Mouse (Mus musculus): ENCODE data around the gene Ampd3. TPM values are rescaled to one million over a fixed set of nuclear protein-coding genes. Genes with fewer than 3 reads are reported as not detected.

The Ampd3 gene
- polyA plus RNA-seq, 1 experiment from 2014 or later = 13.9 TPM

DNA sequence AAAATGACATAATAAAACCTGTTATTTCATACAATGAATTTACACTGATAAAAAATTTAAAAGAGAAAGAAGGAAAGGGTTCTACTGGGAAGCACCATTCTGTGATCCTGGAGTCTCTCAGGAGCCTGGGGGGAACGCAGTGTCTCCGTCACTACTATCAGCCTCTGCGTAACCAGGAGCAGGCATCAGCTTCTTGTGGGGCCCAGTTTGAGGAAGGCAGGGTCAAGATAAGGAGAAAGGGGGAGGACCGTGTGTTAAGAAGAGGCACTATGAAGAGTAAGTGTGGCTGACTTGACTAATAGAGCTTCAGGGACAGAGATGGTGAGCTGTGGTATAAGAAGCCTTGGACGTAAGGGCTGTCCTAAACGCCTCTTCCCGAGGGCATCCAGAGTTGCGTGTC lies 6.7 kb downstream of the Ampd3 start:
- WGBS = 92% methylated on average over 8 of the region's 8 CpGs
- no peak overlapping the region for H3K27ac ChIP-seq (ENCODE audit: low read length)

GRCm38 (mm10) chr7:110777146-110778001 lies 9.4 kb downstream of the Ampd3 start:
- H3K4me3 ChIP-seq (ENCODE audit: low read depth, low read length) = no peak overlapping the region
- no peak overlapping the region for H3K4me2 ChIP-seq (ENCODE audit: low read length)
- no peaks in the 10 kb centered on the region for H3K9me3 ChIP-seq (replicated peaks; ENCODE audit: control insufficient read depth, low read length, poor library complexity, severe bottlenecking)
- H3K27ac ChIP-seq (ENCODE audit: low read length) = no peak overlapping the region
- 77% methylated on average over 18 of the region's 18 CpGs for WGBS
- 0 out of 2 replicates have a peak, but pooled peaks cover 3% of the 10 kb centered on the region for H3K36me3 ChIP-seq (ENCODE audit: control insufficient read depth, insufficient read depth, low read length)
- H3K27me3 ChIP-seq (ENCODE audit: control insufficient read depth, insufficient read depth, low read depth, low read length) = no peaks in the 10 kb centered on the region
- H3K4me1 ChIP-seq (ENCODE audit: control insufficient read depth, insufficient read depth, low read length) = peaks cover 15% of the 10 kb centered on the region
- no peak overlapping the region for H3K9ac ChIP-seq (ENCODE audit: low read depth, low read length)
- ATAC-seq = no peak

More for the DNA sequence above, 6.7 kb downstream of the Ampd3 start:
- ATAC-seq = no peak
- Histone ChIP-seq H3K27me3 (ENCODE audit: control insufficient read depth, insufficient read depth, low read depth, low read length) (no peaks in the 10 kb centered on the region), H3K4me3 (ENCODE audit: low read depth, low read length) (no peak overlapping the region), H3K36me3 (ENCODE audit: control insufficient read depth, insufficient read depth, low read length) (0 out of 2 replicates have a peak, but pooled peaks cover 3% of the 10 kb centered on the region), H3K4me2 (ENCODE audit: low read length) (no peak overlapping the region), H3K9me3 (replicated peaks; ENCODE audit: control insufficient read depth, low read length, poor library complexity, severe bottlenecking) (no peaks in the 10 kb centered on the region), H3K9ac (ENCODE audit: low read depth, low read length) (no peak overlapping the region), H3K4me1 (ENCODE audit: control insufficient read depth, insufficient read depth, low read length) (peaks cover 13% of the 10 kb centered on the region)

- Histone ChIP-seq H3K27ac (ENCODE audit: low read length) (peak overlapping the region; percentile 53), H3K27me3 (ENCODE audit: control insufficient read depth, insufficient read depth, low read depth, low read length) (no peaks in the 10 kb centered on the region), H3K9ac (ENCODE audit: low read depth, low read length) (no peak overlapping the region), H3K4me2 (ENCODE audit: low read length) (no peak overlapping the region), H3K36me3 (ENCODE audit: control insufficient read depth, insufficient read depth, low read length) (0 out of 2 replicates have a peak, but pooled peaks cover 3% of the 10 kb centered on the region), H3K9me3 (replicated peaks; ENCODE audit: control insufficient read depth, low read length, poor library complexity, severe bottlenecking) (no peaks in the 10 kb centered on the region), H3K4me1 (ENCODE audit: control insufficient read depth, insufficient read depth, low read length) (peaks cover 5% of the 10 kb centered on the region; the same call in 1 of the 2 replicates), H3K4me3 (ENCODE audit: low read depth, low read length) (no peak overlapping the region)
- 96% methylated on average over 7 of the region's 7 CpGs for WGBS
- no peak for ATAC-seq
Observed at GRCm38 (mm10) chr7:110778933-110779332, 10.9 kb downstream of the Ampd3 start.

GRCm38 (mm10) chr7:110779605-110780111 lies 11.7 kb downstream of the Ampd3 start:
- H3K4me1 ChIP-seq (ENCODE audit: control insufficient read depth, insufficient read depth, low read length) = 0 out of 2 replicates have a peak, but pooled peaks cover 2% of the 10 kb centered on the region
- peak; percentile 81 for ATAC-seq
- H3K27ac ChIP-seq (ENCODE audit: low read length) = no peak overlapping the region; the same call in 1 of the 2 replicates
- no peaks in the 10 kb centered on the region for H3K27me3 ChIP-seq (ENCODE audit: control insufficient read depth, insufficient read depth, low read depth, low read length)
- H3K36me3 ChIP-seq (ENCODE audit: control insufficient read depth, insufficient read depth, low read length) = 0 out of 2 replicates have a peak, but pooled peaks cover 3% of the 10 kb centered on the region
- no peak overlapping the region for H3K4me2 ChIP-seq (ENCODE audit: low read length)
- WGBS = 70% methylated on average over 8 of the region's 8 CpGs
- no peak overlapping the region for H3K4me3 ChIP-seq (ENCODE audit: low read depth, low read length)
- no peaks in the 10 kb centered on the region for H3K9me3 ChIP-seq (replicated peaks; ENCODE audit: control insufficient read depth, low read length, poor library complexity, severe bottlenecking)
- H3K9ac ChIP-seq (ENCODE audit: low read depth, low read length) = no peak overlapping the region

DNA sequence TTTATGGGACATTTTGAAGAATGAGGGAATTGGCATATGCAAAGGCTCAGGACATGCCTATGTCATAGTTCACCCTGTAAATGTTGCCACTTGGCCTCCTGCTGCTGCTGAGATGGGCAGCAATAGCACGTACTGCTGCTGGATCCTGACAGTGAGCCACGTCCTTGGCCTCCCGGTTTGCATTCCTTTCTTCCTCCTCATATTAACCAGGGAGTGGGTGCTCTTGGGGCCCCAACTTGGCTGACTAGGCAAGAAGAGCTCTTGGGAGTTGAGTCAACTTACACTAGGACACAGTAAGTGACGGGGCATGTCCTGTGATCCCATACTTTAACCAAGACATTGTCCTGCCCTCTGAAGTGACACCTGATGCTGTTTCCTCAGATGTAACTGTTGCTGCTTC lies 12.5 kb downstream of the Ampd3 start:
- Histone ChIP-seq H3K27me3 (ENCODE audit: control insufficient read depth, insufficient read depth, low read depth, low read length) (no peaks in the 10 kb centered on the region), H3K27ac (ENCODE audit: low read length) (peak overlapping the region; percentile 63), H3K9ac (ENCODE audit: low read depth, low read length) (no peak overlapping the region), H3K4me3 (ENCODE audit: low read depth, low read length) (no peak overlapping the region), H3K4me1 (ENCODE audit: control insufficient read depth, insufficient read depth, low read length) (0 out of 2 replicates have a peak, but pooled peaks cover 2% of the 10 kb centered on the region), H3K4me2 (ENCODE audit: low read length) (no peak overlapping the region), H3K36me3 (ENCODE audit: control insufficient read depth, insufficient read depth, low read length) (0 out of 2 replicates have a peak, but pooled peaks cover 3% of the 10 kb centered on the region), H3K9me3 (replicated peaks; ENCODE audit: control insufficient read depth, low read length, poor library complexity, severe bottlenecking) (no peaks in the 10 kb centered on the region)
- 87% methylated on average over 4 of the region's 4 CpGs for WGBS
- no peak for ATAC-seq

DNA sequence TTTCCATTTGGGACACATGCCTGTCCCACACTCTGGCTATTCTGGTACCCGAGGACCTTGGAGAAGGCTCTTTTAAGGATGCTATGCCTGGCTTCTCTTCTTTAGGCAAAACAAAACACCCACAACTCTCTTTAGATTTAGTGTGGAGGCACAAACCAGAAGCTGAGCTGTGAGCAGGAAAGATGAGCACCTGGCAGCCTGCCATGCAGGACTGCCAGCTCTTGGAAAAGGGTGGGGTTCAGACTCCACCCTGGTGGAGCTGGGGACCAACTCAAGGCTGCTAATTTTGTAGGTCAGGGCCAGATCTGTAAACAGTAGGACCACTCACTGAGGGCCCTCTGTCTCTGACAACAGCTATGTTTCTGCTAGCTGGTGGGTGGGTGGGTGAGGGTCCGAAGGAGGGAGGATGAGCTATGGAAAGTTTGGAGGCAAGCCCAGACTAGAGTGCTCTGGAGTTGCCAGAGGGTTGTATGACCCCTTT lies 13.3 kb downstream of the Ampd3 start:
- ATAC-seq = no peak; the same call in 1 of the 2 replicates
- H3K27ac ChIP-seq (ENCODE audit: low read length) = peak overlapping the region; percentile 56; the same call in 1 of the 2 replicates
- 0 out of 2 replicates have a peak, but pooled peaks cover 2% of the 10 kb centered on the region for H3K4me1 ChIP-seq (ENCODE audit: control insufficient read depth, insufficient read depth, low read length)
- no peaks in the 10 kb centered on the region for H3K27me3 ChIP-seq (ENCODE audit: control insufficient read depth, insufficient read depth, low read depth, low read length)
- H3K9me3 ChIP-seq (replicated peaks; ENCODE audit: control insufficient read depth, low read length, poor library complexity, severe bottlenecking) = no peaks in the 10 kb centered on the region
- no peak overlapping the region for H3K9ac ChIP-seq (ENCODE audit: low read depth, low read length)
- 66% methylated on average over 2 of the region's 2 CpGs for WGBS
- H3K36me3 ChIP-seq (ENCODE audit: control insufficient read depth, insufficient read depth, low read length) = 0 out of 2 replicates have a peak, but pooled peaks cover 3% of the 10 kb centered on the region
- H3K4me2 ChIP-seq (ENCODE audit: low read length) = no peak overlapping the region
- no peak overlapping the region for H3K4me3 ChIP-seq (ENCODE audit: low read depth, low read length)

DNA sequence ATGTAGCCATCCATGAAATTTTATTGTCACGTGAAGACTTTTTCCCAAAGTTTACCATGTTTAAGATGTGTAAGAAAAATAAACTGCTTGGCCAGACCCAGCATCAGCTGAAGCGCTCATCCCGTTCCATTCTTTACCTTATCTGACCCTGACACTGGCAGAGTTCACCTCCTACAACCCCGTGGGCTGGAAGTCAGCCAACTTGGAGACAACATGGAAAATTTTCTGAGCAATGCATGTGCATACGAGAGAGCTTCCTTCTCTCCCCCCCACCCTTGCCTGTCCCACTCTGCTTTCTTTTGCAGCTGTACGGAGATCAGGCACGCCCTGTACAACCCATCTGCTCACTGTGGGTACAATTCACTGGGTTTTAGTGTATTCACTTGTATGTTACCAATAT lies 14.1 kb downstream of the Ampd3 start:
- H3K27me3 ChIP-seq (ENCODE audit: control insufficient read depth, insufficient read depth, low read depth, low read length) = no peaks in the 10 kb centered on the region
- no peak overlapping the region for H3K9ac ChIP-seq (ENCODE audit: low read depth, low read length)
- H3K4me1 ChIP-seq (ENCODE audit: control insufficient read depth, insufficient read depth, low read length) = 0 out of 2 replicates have a peak, but pooled peaks cover 2% of the 10 kb centered on the region
- ATAC-seq = no peak
- H3K27ac ChIP-seq (ENCODE audit: low read length) = no peak overlapping the region
- 0 out of 2 replicates have a peak, but pooled peaks cover 3% of the 10 kb centered on the region for H3K36me3 ChIP-seq (ENCODE audit: control insufficient read depth, insufficient read depth, low read length)
- no peak overlapping the region for H3K4me2 ChIP-seq (ENCODE audit: low read length)
- 74% methylated on average over 7 of the region's 7 CpGs for whole genome bisulfite sequencing
- no peak overlapping the region for H3K4me3 ChIP-seq (ENCODE audit: low read depth, low read length)
- H3K9me3 ChIP-seq (replicated peaks; ENCODE audit: control insufficient read depth, low read length, poor library complexity, severe bottlenecking) = no peaks in the 10 kb centered on the region

DNA sequence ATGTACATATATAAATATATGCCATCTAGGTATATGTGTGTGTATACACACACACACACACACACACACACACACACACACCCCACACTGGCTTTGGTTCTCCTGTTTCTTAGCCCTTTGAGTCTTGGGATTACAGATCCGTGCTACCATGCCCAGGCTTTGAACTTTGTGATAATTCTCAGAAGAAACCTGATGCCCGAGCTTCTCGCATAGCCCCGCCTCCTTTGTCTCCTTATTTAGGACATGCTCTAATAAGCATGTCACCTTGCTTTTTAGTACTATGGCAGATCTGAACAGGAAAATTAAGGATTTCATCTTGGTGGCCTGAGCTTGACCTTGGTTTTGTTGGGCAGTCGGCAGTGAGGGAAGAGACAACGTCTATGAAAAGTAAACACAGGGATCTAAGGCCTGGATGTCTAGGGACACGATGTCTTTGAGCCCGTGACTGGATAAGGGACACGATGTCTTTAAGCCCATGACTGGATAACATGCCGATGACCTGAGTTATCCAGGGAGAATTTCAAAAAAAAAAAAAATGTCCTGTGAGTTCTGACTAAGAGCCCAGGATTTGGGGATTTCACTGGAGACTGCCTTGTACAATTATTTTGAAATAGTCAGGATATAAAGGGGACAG lies 15.0 kb downstream of the Ampd3 start:
- H3K4me2 ChIP-seq (ENCODE audit: low read length) = no peak overlapping the region
- ATAC-seq = no peak
- no peak overlapping the region for H3K27ac ChIP-seq (ENCODE audit: low read length)
- no peak overlapping the region for H3K4me3 ChIP-seq (ENCODE audit: low read depth, low read length)
- H3K27me3 ChIP-seq (ENCODE audit: control insufficient read depth, insufficient read depth, low read depth, low read length) = no peaks in the 10 kb centered on the region
- H3K9me3 ChIP-seq (replicated peaks; ENCODE audit: control insufficient read depth, low read length, poor library complexity, severe bottlenecking) = no peaks in the 10 kb centered on the region
- 0 out of 2 replicates have a peak, but pooled peaks cover 2% of the 10 kb centered on the region for H3K4me1 ChIP-seq (ENCODE audit: control insufficient read depth, insufficient read depth, low read length)
- no peak overlapping the region for H3K9ac ChIP-seq (ENCODE audit: low read depth, low read length)
- 40% methylated on average over 10 of the region's 10 CpGs for WGBS
- 0 out of 2 replicates have a peak, but pooled peaks cover 3% of the 10 kb centered on the region for H3K36me3 ChIP-seq (ENCODE audit: control insufficient read depth, insufficient read depth, low read length)
